Mouse (Mus musculus) hindbrain, embryonic 16.5 days (tissue): ENCODE results near the gene Tnfrsf12a. TPM values are rescaled to one million over a fixed set of nuclear protein-coding genes. Genes with fewer than 3 reads are reported as not detected.

Experiments used
- ATAC-seq: fragments of 200-750 bp; cut with Nextera tagmentation; 2 replicates; pipeline ENCODE4 v1.8.0; 2017; ENCODE audit warnings: moderate TSS enrichment, moderate library complexity
- H3K27ac ChIP-seq: fragments of 300-500 bp; sonication (generic); 2 replicates; pipeline ENCODE4 v1.5.1; 2014; ENCODE audit warnings: low read depth, mild to moderate bottlenecking, control low read depth, low read length, moderate library complexity
- H3K27me3 ChIP-seq: fragments of 300-500 bp; sonication (generic); replicated peaks from 2 replicates; pipeline ENCODE4 v1.6.1; 2014; ENCODE audit warnings: low read length; ENCODE audit not compliant: control insufficient read depth, insufficient read depth
- H3K36me3 ChIP-seq: fragments of 300-500 bp; sonication (generic); 2 replicates; pipeline ENCODE4 v1.6.1; 2014; ENCODE audit warnings: mild to moderate bottlenecking, low read length, moderate library complexity, mixed read lengths; ENCODE audit not compliant: control insufficient read depth, insufficient read depth
- H3K4me1 ChIP-seq: fragments of 300-500 bp; sonication (generic); 2 replicates; pipeline ENCODE4 v1.6.1; 2014; ENCODE audit warnings: low read depth, low read length; ENCODE audit not compliant: control insufficient read depth, insufficient read depth
- H3K4me2 ChIP-seq: fragments of 300-500 bp; sonication (generic); 2 replicates; pipeline ENCODE4 v1.6.1; 2014; ENCODE audit warnings: mild to moderate bottlenecking, low read length, control low read depth, moderate library complexity
- H3K4me3 ChIP-seq: fragments of 300-500 bp; sonication (generic); 2 replicates; pipeline ENCODE4 v1.5.1; 2014; ENCODE audit warnings: mild to moderate bottlenecking, low read length, control low read depth, moderate library complexity
- H3K9ac ChIP-seq: fragments of 300-500 bp; sonication (generic); 2 replicates; pipeline ENCODE4 v1.6.1; 2014; ENCODE audit warnings: low read depth, mild to moderate bottlenecking, control low read depth, low read length, moderate library complexity
- H3K9me3 ChIP-seq: fragments of 300-500 bp; sonication (generic); 2 replicates; pipeline ENCODE4 v1.6.1; 2014; ENCODE audit warnings: mild to moderate bottlenecking, low read length, moderate library complexity; ENCODE audit not compliant: control insufficient read depth
- WGBS: fragments of 180-500 bp; shearing (Covaris S2); extraction: QIAGEN DNeasy Blood & Tissue Kit; methylation state at CpG from one replicate; pipeline ENCODE4 v1.1.7; 2014; 5-methylcytosine and 5-hydroxymethylcytosine counted together
- polyA plus RNA-seq: library from polyadenylated mRNA; unstranded; fragments of >200 nt; fragmentation: Nextera tagmentation; extraction: Ambion mirVana; gene quantifications from 2 replicates; pipeline ENCODE4 v1.2.1, GENCODE M21; 2015

Gene Tnfrsf12a
- polyA plus RNA-seq, 1 experiment from 2014 or later: 6.1 TPM

GRCm38 (mm10) chr17:23630195-23631020 lies 46.9 kb downstream of the Tnfrsf12a start:
- H3K36me3 ChIP-seq: no peaks in the 10 kb centered on the region
- H3K27ac ChIP-seq: no peak overlapping the region
- peak overlapping the region; percentile 41 for H3K9ac ChIP-seq
- no peaks in the 10 kb centered on the region for H3K9me3 ChIP-seq
- peak overlapping the region; percentile 11; the same call in 1 of the 2 replicates for H3K4me3 ChIP-seq
- peak overlapping the region; percentile 49 for H3K4me2 ChIP-seq
- H3K27me3 ChIP-seq: no peaks in the 10 kb centered on the region
- ATAC-seq: peak; percentile 87
- no peaks in the 10 kb centered on the region for H3K4me1 ChIP-seq
- WGBS: 17% methylated on average over 22 of the region's 22 CpGs

GRCm38 (mm10) chr17:23627813-23628212 lies 49.5 kb downstream of the Tnfrsf12a start:
- H3K9ac ChIP-seq: no peak overlapping the region
- ATAC-seq: no peak
- H3K36me3 ChIP-seq: no peaks in the 10 kb centered on the region
- 37% methylated on average over 7 of the region's 7 CpGs for WGBS
- H3K4me1 ChIP-seq: no peaks in the 10 kb centered on the region
- no peaks in the 10 kb centered on the region for H3K9me3 ChIP-seq
- H3K27me3 ChIP-seq: no peaks in the 10 kb centered on the region
- H3K4me3 ChIP-seq: no peak overlapping the region
- no peak overlapping the region for H3K27ac ChIP-seq
- H3K4me2 ChIP-seq: no peak overlapping the region

Other genes with a start within 250 kb of the Tnfrsf12a start
- not detected in 2 replicates for gene Vmn2r117, start 197.8 kb downstream of the Tnfrsf12a start, polyA plus RNA-seq
- gene Zfp213, start 113.2 kb downstream of the Tnfrsf12a start, polyA plus RNA-seq: 17.0 and 18.0 TPM in 2 replicates
- gene Zfp13, start 78.0 kb downstream of the Tnfrsf12a start, polyA plus RNA-seq: 26.4 and 29.1 TPM in 2 replicates
- 0.20 and 0.25 TPM in 2 replicates for gene Zscan10, start 76.6 kb downstream of the Tnfrsf12a start, polyA plus RNA-seq
- gene Mmp25, start 32.2 kb downstream of the Tnfrsf12a start, polyA plus RNA-seq: 1.2 and 1.5 TPM in 2 replicates
- 0.19 TPM in 1 of 2 replicates, not detected in the other for gene Bicdl2, start 17.0 kb downstream of the Tnfrsf12a start, polyA plus RNA-seq
- 150 and 153 TPM in 2 replicates for gene Hcfc1r1, start 3.9 kb downstream of the Tnfrsf12a start, polyA plus RNA-seq
- gene Thoc6, start 3.6 kb downstream of the Tnfrsf12a start, polyA plus RNA-seq: 41.3 and 42.1 TPM in 2 replicates
- gene Cldn6, start 1.8 kb upstream of the Tnfrsf12a start, polyA plus RNA-seq: 0.34 and 0.54 TPM in 2 replicates
- 1.6 and 2.0 TPM in 2 replicates for gene Cldn9, start 6.6 kb upstream of the Tnfrsf12a start, polyA plus RNA-seq
- 0.13 TPM in 1 of 2 replicates, not detected in the other for gene 1520401A03Rik, start 45.3 kb upstream of the Tnfrsf12a start, polyA plus RNA-seq
- 20.8 and 21.1 TPM in 2 replicates for gene Pkmyt1, start 48.9 kb upstream of the Tnfrsf12a start, polyA plus RNA-seq
- gene Paqr4, start 63.4 kb upstream of the Tnfrsf12a start, polyA plus RNA-seq: 81.4 and 84.1 TPM in 2 replicates
- gene Kremen2, start 68.4 kb upstream of the Tnfrsf12a start, polyA plus RNA-seq: 1.4 and 1.8 TPM in 2 replicates
- gene Flywch1, start 94.1 kb upstream of the Tnfrsf12a start, polyA plus RNA-seq: 202 and 203 TPM in 2 replicates
- gene Flywch2, start 108.6 kb upstream of the Tnfrsf12a start, polyA plus RNA-seq: 73.9 and 86.2 TPM in 2 replicates
- 410 and 420 TPM in 2 replicates for gene Srrm2, start 113.1 kb upstream of the Tnfrsf12a start, polyA plus RNA-seq
- 1,167 and 1,245 TPM in 2 replicates for gene Elob, start 151.7 kb upstream of the Tnfrsf12a start, polyA plus RNA-seq
- gene Prss33, start 158.6 kb upstream of the Tnfrsf12a start, polyA plus RNA-seq: 0.17 TPM in 1 of 2 replicates, not detected in the other
- 0.14 TPM in 1 of 2 replicates, not detected in the other for gene Prss32, start 166.4 kb upstream of the Tnfrsf12a start, polyA plus RNA-seq
- gene Prss41, start 166.7 kb upstream of the Tnfrsf12a start, polyA plus RNA-seq: 1.2 and 2.0 TPM in 2 replicates
- gene Prss21, start 190.6 kb upstream of the Tnfrsf12a start, polyA plus RNA-seq: not detected in 2 replicates
- not detected in 2 replicates for gene Dcpp1, start 203.4 kb upstream of the Tnfrsf12a start, polyA plus RNA-seq
- not detected in 2 replicates for gene Dcpp2, start 203.4 kb upstream of the Tnfrsf12a start, polyA plus RNA-seq
- gene Dcpp3, start 240.0 kb upstream of the Tnfrsf12a start, polyA plus RNA-seq: 0.24 TPM in 1 of 2 replicates, not detected in the other